Mouse (Mus musculus) left cerebral cortex, adult 2 months (tissue): Measurements from ENCODE around the gene Olfr1404. TPM values are rescaled to one million over a fixed set of nuclear protein-coding genes. Genes with fewer than 3 reads are reported as not detected.
"Not testable (repeated sequence)": the region's sequence is repeated elsewhere in the genome, so short reads cannot be mapped to it uniquely, and the experiment has no call there.

Experiments
- DNase-seq, 2 experiments: peaks; one replicate each; pipeline ENCODE4 v3.0.0; 2021 to 2022; ENCODE audit warnings: low spot score in 2 of 2, mixed read lengths in 1 of 2; ENCODE audit errors: extremely low spot score in 1 of 2
- H3K27ac ChIP-seq: fragments of 200-600 bp; 2 replicates; pipeline ENCODE4 v1.8.1; 2022
- H3K4me3 ChIP-seq: fragments of 200-600 bp; 2 replicates; pipeline ENCODE4 v1.8.1; 2022
- CTCF ChIP-seq: fragments of 200-600 bp; IDR thresholded peaks from 2 replicates; pipeline ENCODE4 v1.8.1; 2022; ENCODE audit warnings: antibody characterized with exemption, mild to moderate bottlenecking, moderate library complexity
- intact Hi-C: fragments of 180-260 bp; cut with DNase I; formaldehyde crosslinking; loops from one replicate; pipeline ENCODE4 v1.15.1; 2025
- long read RNA-seq, 2 experiments: library from polyadenylated mRNA; stranded (forward); transcript quantifications; one replicate each; pipeline ENCODE4 v2.0.0; 2021; ENCODE audit warnings: borderline mapping rate in 2 of 2
- total RNA-seq, 2 experiments: library from RNA; stranded (reverse); gene quantifications; 2 replicates each; pipeline ENCODE4 v1.2.3; 2021

The Olfr1404 gene
- not detected for total RNA-seq
- long read RNA-seq, experiment 1: 0 reads
- long read RNA-seq, experiment 2: 0 reads

GRCm38 (mm10) chr1:173212092-173212491 is at the start of gene Olfr1404:
Gene Olfr1404, plus strand, starts transcription at chr1:173212392.
- Histone ChIP-seq H3K4me3 (no peak within 1 kb of the TSS), H3K27ac (no peak within 1 kb of the TSS)
- DNase-seq: no peak
- TF ChIP-seq CTCF: no peak
- intact Hi-C loops: no loop called here

GRCm38 (mm10) chr1:173174154-173174842 is 37.9 kb upstream of the Olfr1404 start:
- no peak for TF ChIP-seq CTCF
- intact Hi-C loops: no loop called here
- no peak for DNase-seq
- Histone ChIP-seq H3K4me3 (no peak overlapping the region), H3K27ac (no peak overlapping the region)

GRCm38 (mm10) chr1:173190540-173190939 is 21.7 kb upstream of the Olfr1404 start, which contains the start of gene Olfr1406:
Gene Olfr1406, minus strand, starts transcription at chr1:173190640.
- DNase-seq: no peak
- Histone ChIP-seq H3K4me3 (no peak within 1 kb of the TSS), H3K27ac (no peak within 1 kb of the TSS)
- intact Hi-C loops: no loop called here
- TF ChIP-seq CTCF: no peak

GRCm38 (mm10) chr1:173192059-173192458 is 20.1 kb upstream of the Olfr1404 start:
- no peak for TF ChIP-seq CTCF
- intact Hi-C loops: no loop called here
- DNase-seq: no peak
- no peak overlapping the region for H3K4me3 ChIP-seq
- H3K27ac ChIP-seq: no peak overlapping the region

GRCm38 (mm10) chr1:173196359-173196758 is 15.8 kb upstream of the Olfr1404 start:
- TF ChIP-seq CTCF: no peak
- intact Hi-C loops: no loop called here
- Histone ChIP-seq H3K27ac (no peak overlapping the region), H3K4me3 (no peak overlapping the region)
- no peak for DNase-seq

GRCm38 (mm10) chr1:173197508-173197907 is 14.7 kb upstream of the Olfr1404 start, which contains the start of gene Olfr218:
Gene Olfr218, plus strand, starts transcription at chr1:173197808.
- Histone ChIP-seq H3K4me3 (no peak within 1 kb of the TSS), H3K27ac (no peak within 1 kb of the TSS)
- no peak for TF ChIP-seq CTCF
- intact Hi-C loops: no loop called here
- no peak for DNase-seq

GRCm38 (mm10) chr1:173216481-173216880 is 4.3 kb downstream of the Olfr1404 start:
- H3K4me3 ChIP-seq: no peak overlapping the region
- DNase-seq: no peak
- no peak overlapping the region for H3K27ac ChIP-seq
- TF ChIP-seq CTCF: no peak
- intact Hi-C loops: no loop called here

- intact Hi-C loops: no loop called here
- no peak for TF ChIP-seq CTCF
- Histone ChIP-seq H3K4me3 (no peak within 1 kb of the TSS), H3K27ac (no peak within 1 kb of the TSS)
- DNase-seq: no peak
Observed at GRCm38 (mm10) chr1:173227081-173227480, 14.9 kb downstream of the Olfr1404 start, which contains the start of gene Fcer1a. Gene Fcer1a, minus strand, starts transcription at chr1:173227214.

GRCm38 (mm10) chr1:173237004-173237403 is 24.8 kb downstream of the Olfr1404 start:
- DNase-seq, H3K27ac ChIP-seq, H3K4me3 ChIP-seq, intact Hi-C loops: not testable (repeated sequence)

GRCm38 (mm10) chr1:173249888-173250287 is 37.7 kb downstream of the Olfr1404 start:
- Histone ChIP-seq H3K4me3 (no peak overlapping the region), H3K27ac (no peak overlapping the region)
- intact Hi-C loops: no loop called here
- TF ChIP-seq CTCF: no peak
- no peak for DNase-seq

GRCm38 (mm10) chr1:173265701-173266100 is 53.5 kb downstream of the Olfr1404 start, which contains the start of gene Olfr418:
Gene Olfr418, plus strand, starts transcription at chr1:173266001.
- no peak for DNase-seq
- intact Hi-C loops: no loop called here
- Histone ChIP-seq H3K27ac (no peak within 1 kb of the TSS), H3K4me3 (no peak within 1 kb of the TSS)
- TF ChIP-seq CTCF: no peak

Other genes with a start within 250 kb of the Olfr1404 start
- not detected for gene Olfr1408, start 75.0 kb upstream of the Olfr1404 start, total RNA-seq
- gene Olfr1406, start 21.8 kb upstream of the Olfr1404 start, total RNA-seq: not detected
- not detected for gene Olfr218, start 14.6 kb upstream of the Olfr1404 start, total RNA-seq
- gene Fcer1a, start 14.8 kb downstream of the Olfr1404 start, total RNA-seq: not detected
- not detected for gene Olfr418, start 53.6 kb downstream of the Olfr1404 start, total RNA-seq
- gene Mptx2, start 65.4 kb downstream of the Olfr1404 start, total RNA-seq: not detected
- 10 to 100 TPM; 81.0 to 90.2 TPM for gene Ackr1, start 121.4 kb downstream of the Olfr1404 start, total RNA-seq
- 1 to 10 TPM; 2.5 to 4.1 TPM for gene Aim2, start 138.5 kb downstream of the Olfr1404 start, total RNA-seq
- gene Cadm3, start 155.3 kb downstream of the Olfr1404 start, total RNA-seq: 100 to 1,000 TPM; 437 to 438 TPM